In genomic region chr19:10018527-10018818, GRCm38 (mm10) we compare ENCODE assay signal across 8 mouse cellular contexts. TPM values are rescaled to one million over a fixed set of nuclear protein-coding genes. Genes with fewer than 3 reads are reported as not detected.
DNase-seq lines count a peak whose midpoint lies in the region; ATAC-seq and TF ChIP-seq lines count a peak whose summit lies in the region.

No protein-coding gene starts in this region.

- WGBS in lung, embryonic 15.5 days: 2% methylated on average over 3 of the region's 3 CpGs
- 1% methylated on average over 3 of the region's 3 CpGs for WGBS in limb, embryonic 11.5 days
- WGBS in neural tube, embryonic 15.5 days: 4% methylated on average over 3 of the region's 3 CpGs

- H3K4me1 ChIP-seq in lung, embryonic 15.5 days: peaks cover 52% of the 10 kb centered on the region
- H3K4me1 ChIP-seq in embryonic fibroblast, embryonic 13.5 days (ENCODE audit: control insufficient read depth, insufficient read depth, low read length): peaks cover 8% of the 10 kb centered on the region
- peaks cover 35% of the 10 kb centered on the region for H3K4me1 ChIP-seq in limb, embryonic 11.5 days (ENCODE audit: control insufficient read depth, insufficient read depth, low read length)
- peaks cover 31% of the 10 kb centered on the region for H3K4me1 ChIP-seq in neural tube, embryonic 15.5 days

- no peaks in the 10 kb centered on the region for H3K27me3 ChIP-seq in lung, embryonic 15.5 days
- H3K27me3 ChIP-seq in limb, embryonic 11.5 days (ENCODE audit: control insufficient read depth, insufficient read depth, low read length): no peaks in the 10 kb centered on the region
- no peaks in the 10 kb centered on the region for H3K27me3 ChIP-seq in neural tube, embryonic 15.5 days (replicated peaks)

- TF ChIP-seq POLR2A in embryonic fibroblast, embryonic 13.5 days (IDR thresholded peaks at IDR 0.05; ENCODE audit: low read depth, low read length): no peak

- no peaks in the 10 kb centered on the region for H3K36me3 ChIP-seq in lung, embryonic 15.5 days
- H3K36me3 ChIP-seq in limb, embryonic 11.5 days (ENCODE audit: control insufficient read depth, insufficient read depth, low read length): no peaks in the 10 kb centered on the region
- no peaks in the 10 kb centered on the region for H3K36me3 ChIP-seq in neural tube, embryonic 15.5 days

- H3K27ac ChIP-seq in lung, embryonic 15.5 days: peak overlapping the region; percentile 62
- H3K27ac ChIP-seq in embryonic fibroblast, embryonic 13.5 days (ENCODE audit: insufficient read depth, low read length): no peak overlapping the region
- H3K27ac ChIP-seq in limb, embryonic 11.5 days (replicated peaks; ENCODE audit: low read depth, low read length): 0 out of 2 replicates have a peak overlapping the region, but pooled peaks have one; percentile 30
- H3K27ac ChIP-seq in neural tube, embryonic 15.5 days (replicated peaks): peak overlapping the region; percentile 10

- peak overlapping the region; percentile 51 for H3K4me3 ChIP-seq in lung, embryonic 15.5 days
- peak overlapping the region; percentile 47 for H3K4me3 ChIP-seq in embryonic fibroblast, embryonic 13.5 days (ENCODE audit: insufficient read depth, low read length)
- H3K4me3 ChIP-seq in limb, embryonic 11.5 days (ENCODE audit: low read depth, low read length): peak overlapping the region; percentile 50
- peak overlapping the region; percentile 57 for H3K4me3 ChIP-seq in neural tube, embryonic 15.5 days (replicated peaks)

- peak overlapping the region; percentile 49 for H3K9ac ChIP-seq in lung, embryonic 15.5 days
- peak overlapping the region; percentile 66 for H3K9ac ChIP-seq in limb, embryonic 11.5 days (ENCODE audit: low read length)
- H3K9ac ChIP-seq in neural tube, embryonic 15.5 days (replicated peaks): peak overlapping the region; percentile 63

- TF ChIP-seq CTCF in embryonic fibroblast, embryonic 13.5 days (IDR thresholded peaks at IDR 0.05; ENCODE audit: borderline replicate concordance, insufficient read depth, low read length): no peak

- ATAC-seq in lung, embryonic 15.5 days (ENCODE audit: borderline replicate concordance, extremely low read depth, low FRiP score, low TSS enrichment): peak; percentile 44
- ATAC-seq in limb, embryonic 11.5 days (ENCODE audit: insufficient number of reproducible peaks, low FRiP score, low TSS enrichment, low read depth): no peak
- ATAC-seq in neural tube, embryonic 15.5 days (ENCODE audit: low FRiP score): peak; percentile 55; the same call in 1 of the 2 replicates

- no peaks in the 10 kb centered on the region for H3K9me3 ChIP-seq in lung, embryonic 15.5 days
- no peaks in the 10 kb centered on the region for H3K9me3 ChIP-seq in limb, embryonic 11.5 days (ENCODE audit: control insufficient read depth, low read length)
- no peaks in the 10 kb centered on the region for H3K9me3 ChIP-seq in neural tube, embryonic 15.5 days (replicated peaks)

- peak overlapping the region; percentile 75 for H3K4me2 ChIP-seq in lung, embryonic 15.5 days
- H3K4me2 ChIP-seq in limb, embryonic 11.5 days (ENCODE audit: low read depth, severe bottlenecking): peak overlapping the region; percentile 94
- peak overlapping the region; percentile 89 for H3K4me2 ChIP-seq in neural tube, embryonic 15.5 days

- intact Hi-C loops in left cerebral cortex, postnatal 10 days (cut with DNase I): no loop called here

- no peak for DNase-seq in lung, postnatal 4 days
- DNase-seq in limb, embryonic 11.5 days (ENCODE audit: low spot score): no peak
- DNase-seq in layer of hippocampus, adult 11-12 months (ENCODE audit: low spot score): no peak
- no peak for DNase-seq in left cerebral cortex, postnatal 10 days (ENCODE audit: extremely low spot score in 1 of 2, low spot score in 2 of 2)
- no peak for DNase-seq in left cerebral cortex, adult 9 months (ENCODE audit: low spot score in 2 of 2)

RNA-seq across cellular contexts. Expression of gene Rab3il1, which starts 17.0 kb away (rescaled TPM):
- 31.5 and 33.1 TPM in 2 replicates for polyA plus RNA-seq in lung, embryonic 15.5 days (2015; fragmentation: Nextera tagmentation; extraction: Ambion mirVana)
- polyA plus RNA-seq in embryonic fibroblast, embryonic 13.5 days (2011; ENCODE audit: insufficient read length, low read depth, missing spikeins): 6.5 and 18.2 TPM in 2 replicates
- 39.8 and 44.5 TPM in 2 replicates for polyA plus RNA-seq in limb, embryonic 11.5 days (2014; fragmentation: Nextera tagmentation; extraction: Ambion mirVana)
- polyA plus RNA-seq in neural tube, embryonic 15.5 days (2015; fragmentation: Nextera tagmentation; extraction: Ambion mirVana): 21.4 and 22.5 TPM in 2 replicates
- total RNA-seq in left cerebral cortex, postnatal 10 days (2021): 10 to 100 TPM in 1 of 2 experiments, 1 to 10 TPM in 1; 9.7 to 10.9 TPM

RNA-seq across cellular contexts. Expression of gene Best1, which starts 17.0 kb away (rescaled TPM):
- polyA plus RNA-seq in lung, embryonic 15.5 days (2015; fragmentation: Nextera tagmentation; extraction: Ambion mirVana): 1.1 TPM in 2 replicates
- 0.33 and 0.60 TPM in 2 replicates for polyA plus RNA-seq in embryonic fibroblast, embryonic 13.5 days (2011; ENCODE audit: insufficient read length, low read depth, missing spikeins)
- polyA plus RNA-seq in limb, embryonic 11.5 days (2014; fragmentation: Nextera tagmentation; extraction: Ambion mirVana): 1.9 and 2.4 TPM in 2 replicates
- 2.1 and 2.3 TPM in 2 replicates for polyA plus RNA-seq in neural tube, embryonic 15.5 days (2015; fragmentation: Nextera tagmentation; extraction: Ambion mirVana)
- 1 to 10 TPM; 1.2 to 1.8 TPM for total RNA-seq in left cerebral cortex, postnatal 10 days (2021)

RNA-seq across cellular contexts. Expression of gene Fads3, which starts 22.9 kb away (rescaled TPM):
- polyA plus RNA-seq in lung, embryonic 15.5 days (2015; fragmentation: Nextera tagmentation; extraction: Ambion mirVana): 54.5 and 64.1 TPM in 2 replicates
- polyA plus RNA-seq in embryonic fibroblast, embryonic 13.5 days (2011; ENCODE audit: insufficient read length, low read depth, missing spikeins): 115 and 142 TPM in 2 replicates
- 2.3 and 3.3 TPM in 2 replicates for polyA plus RNA-seq in limb, embryonic 11.5 days (2014; fragmentation: Nextera tagmentation; extraction: Ambion mirVana)
- 30.3 and 32.3 TPM in 2 replicates for polyA plus RNA-seq in neural tube, embryonic 15.5 days (2015; fragmentation: Nextera tagmentation; extraction: Ambion mirVana)
- 10 to 100 TPM; 49.0 to 49.5 TPM for total RNA-seq in left cerebral cortex, postnatal 10 days (2021)

RNA-seq across cellular contexts. Expression of gene Fth1, which starts 38.1 kb away (rescaled TPM):
- 1,860 and 1,896 TPM in 2 replicates for polyA plus RNA-seq in lung, embryonic 15.5 days (2015; fragmentation: Nextera tagmentation; extraction: Ambion mirVana)
- polyA plus RNA-seq in embryonic fibroblast, embryonic 13.5 days (2011; ENCODE audit: insufficient read length, low read depth, missing spikeins): 1,225 and 1,491 TPM in 2 replicates
- 1,189 and 1,219 TPM in 2 replicates for polyA plus RNA-seq in limb, embryonic 11.5 days (2014; fragmentation: Nextera tagmentation; extraction: Ambion mirVana)
- polyA plus RNA-seq in neural tube, embryonic 15.5 days (2015; fragmentation: Nextera tagmentation; extraction: Ambion mirVana): 1,798 and 1,858 TPM in 2 replicates
- 1,000 to 10,000 TPM; 1,579 to 1,597 TPM for total RNA-seq in left cerebral cortex, postnatal 10 days (2021)
